Mouse (Mus musculus): ENCODE data around the gene Pigv.

The Pigv gene

DNA sequence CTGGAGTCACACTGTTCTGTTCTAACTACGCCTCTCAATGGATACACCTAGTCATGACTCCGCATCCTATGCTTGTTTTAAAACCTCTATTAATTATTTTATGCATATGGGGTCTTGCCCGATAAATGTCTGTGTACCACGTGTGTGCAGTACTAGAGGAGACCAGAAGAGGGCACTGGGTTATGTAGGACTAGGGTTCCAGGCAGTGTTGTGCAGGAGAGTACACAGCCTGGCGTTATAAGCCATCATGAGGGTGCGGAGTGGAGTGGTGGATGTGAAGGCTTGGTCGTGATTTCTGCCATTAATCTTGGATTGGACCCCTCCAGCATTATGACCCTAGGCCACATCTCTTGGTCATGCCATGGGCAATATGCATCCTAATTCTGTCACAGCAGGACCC, 60.0 kb downstream of the Pigv start:
- no peak for DNase-seq

GRCm38 (mm10) chr4:133611815-133612214, 60.6 kb downstream of the Pigv start:
- peak in 1 of 2 experiments; percentile 41 for DNase-seq

Measured in B cell, adult 2 months (primary cell).